Comparison of ENCODE assay signal across 8 mouse cellular contexts in the genomic region with DNA sequence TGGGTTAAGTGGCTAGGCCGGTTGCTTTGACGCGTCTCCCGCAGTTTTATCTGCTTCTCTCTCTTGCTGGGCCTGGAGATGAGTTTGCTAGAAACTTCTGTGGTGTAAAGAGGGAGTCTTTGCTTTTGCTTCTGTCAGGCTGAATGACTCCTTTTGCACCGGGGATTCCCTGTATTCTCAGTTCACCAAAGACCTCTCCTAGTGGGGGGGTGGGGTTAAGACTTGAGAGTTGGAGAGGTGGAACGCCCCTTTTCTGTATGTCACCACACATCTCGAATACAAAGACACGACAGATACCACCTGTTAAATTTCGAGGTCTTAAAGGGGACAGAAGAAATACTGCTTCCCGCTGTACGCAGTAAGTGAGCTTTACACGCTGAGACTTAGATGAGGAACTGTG. TPM values are rescaled to one million over a fixed set of nuclear protein-coding genes. Genes with fewer than 3 reads are reported as not detected.
DNase-seq lines count a peak whose midpoint lies in the region; ATAC-seq and TF ChIP-seq lines count a peak whose summit lies in the region.

Tmem63b (minus strand) TSS at position 190 of the 400 bp plus-strand sequence.

- DNase-seq in heart, adult 18-20 months = no peak
- no peak for DNase-seq in heart, adult 9 months (ENCODE audit: low spot score in 2 of 2)
- DNase-seq in CH12.LX (ENCODE audit: extremely low read depth) = peak; percentile 72
- DNase-seq in embryonic facial prominence, embryonic 11.5 days (ENCODE audit: low spot score) = peak; percentile 47
- DNase-seq in left cerebral cortex, postnatal 25 days (ENCODE audit: low spot score in 2 of 2) = no peak
- no peak for DNase-seq in urinary bladder, postnatal 4 days (ENCODE audit: low spot score in 2 of 2)

- dilution Hi-C loops in CH12.LX (cut with MboI; ENCODE audit: extremely low pct_ligation_motif_present, extremely low pct_unique_long_range_greater_than_20kb, low sequenced_read_pairs) = no loop called here

- TF ChIP-seq EP300 in CH12.LX (IDR thresholded peaks at IDR 0.05; ENCODE audit: low read length) = no peak

- H3K4me2 ChIP-seq in CH12.LX (ENCODE audit: insufficient read depth, low read depth, poor library complexity, severe bottlenecking) (peak within 1 kb of the TSS; percentile 85), myocyte (ENCODE audit: low read depth) (peak within 1 kb of the TSS; percentile 98)
- H3K4me2 ChIP-seq in embryonic facial prominence, embryonic 11.5 days (ENCODE audit: low read depth, low read length) = peak within 1 kb of the TSS; percentile 72
- peak within 1 kb of the TSS; percentile 80 for H3K4me2 ChIP-seq in heart, embryonic 14.5 days (ENCODE audit: low read length)

- peaks cover under 1% of the 10 kb centered on the region for H3K9me3 ChIP-seq in CH12.LX (replicated peaks; ENCODE audit: low read length)
- H3K9me3 ChIP-seq in embryonic facial prominence, embryonic 11.5 days (replicated peaks; ENCODE audit: control insufficient read depth, low read length) = no peaks in the 10 kb centered on the region
- 0 out of 2 replicates have a peak, but pooled peaks cover under 1% of the 10 kb centered on the region for H3K9me3 ChIP-seq in heart, embryonic 14.5 days (ENCODE audit: control insufficient read depth, low read length)

- H3K4me1 ChIP-seq in CH12.LX (ENCODE audit: control insufficient read depth in 1 of 2, insufficient read depth in 2 of 2) = peaks cover 5 to 31% of the 10 kb centered on the region in 2 experiments
- no peaks in the 10 kb centered on the region; the same call in 1 of the 2 replicates for H3K4me1 ChIP-seq in embryonic facial prominence, embryonic 11.5 days (ENCODE audit: control insufficient read depth, insufficient read depth, low read length)
- H3K4me1 ChIP-seq in heart, embryonic 14.5 days (ENCODE audit: control insufficient read depth in 2 of 2, insufficient read depth in 2 of 2, low read length in 2 of 2) = peaks cover 12 to 21% of the 10 kb centered on the region in 2 experiments

- TF ChIP-seq POLR2A in CH12.LX (IDR thresholded peaks at IDR 0.05; ENCODE audit: low read depth, low read length) = no peak
- no peak for TF ChIP-seq POLR2A in myocyte (IDR thresholded peaks at IDR 0.05; ENCODE audit: insufficient read length, low read depth)

- H3K79me2 ChIP-seq in CH12.LX (replicated peaks; ENCODE audit: control insufficient read depth, extremely low read depth, insufficient read depth, poor library complexity, severe bottlenecking) = no peaks in the 10 kb centered on the region; the same call in 1 of the 2 replicates
- H3K79me2 ChIP-seq in myocyte (ENCODE audit: control insufficient read depth, insufficient read depth) = peaks cover 93% of the 10 kb centered on the region

- H3K36me3 ChIP-seq in CH12.LX (replicated peaks in 1 of 2; ENCODE audit: control insufficient read depth in 1 of 2, insufficient read depth in 1 of 2, low read length in 1 of 2) (peaks cover 0 to 21% of the 10 kb centered on the region in 2 experiments), myocyte (ENCODE audit: control insufficient read depth, insufficient read depth) (no peaks in the 10 kb centered on the region)
- H3K36me3 ChIP-seq in embryonic facial prominence, embryonic 11.5 days (replicated peaks; ENCODE audit: control insufficient read depth, insufficient read depth, low read depth, low read length) = no peaks in the 10 kb centered on the region
- no peaks in the 10 kb centered on the region for H3K36me3 ChIP-seq in heart, embryonic 14.5 days (ENCODE audit: control insufficient read depth, insufficient read depth, low read length)

- no peak for TF ChIP-seq RAD21 in CH12.LX (IDR thresholded peaks at IDR 0.05; ENCODE audit: low read depth, low read length)

- 0 out of 2 replicates have a peak, but pooled peaks have one; percentile 4 for ATAC-seq in embryonic facial prominence, embryonic 11.5 days (replicated peaks; ENCODE audit: insufficient number of reproducible peaks, low FRiP score, low TSS enrichment, low read depth)
- no peak for ATAC-seq in heart, embryonic 14.5 days (ENCODE audit: insufficient number of reproducible peaks, insufficient read depth, low FRiP score, low read depth)

- H3ac ChIP-seq in myocyte (ENCODE audit: control insufficient read depth, insufficient read length) = peak within 1 kb of the TSS; percentile 55

- peak within 1 kb of the TSS; percentile 17; the same call in 1 of the 2 replicates for H3K27ac ChIP-seq in CH12.LX (ENCODE audit: insufficient read depth, low read depth)
- H3K27ac ChIP-seq in embryonic facial prominence, embryonic 11.5 days (replicated peaks; ENCODE audit: low read depth, low read length) = peak within 1 kb of the TSS; percentile 66
- H3K27ac ChIP-seq in heart, embryonic 14.5 days (replicated peaks in 1 of 2; ENCODE audit: control insufficient read depth in 1 of 2, insufficient read depth in 1 of 2, low read depth in 2 of 2, low read length in 2 of 2) = peak within 1 kb of the TSS; percentile 33 to 59

- H3K4me3 ChIP-seq in CH12.LX (replicated peaks in 1 of 3; ENCODE audit: low read depth in 2 of 3, low read length in 2 of 3, poor library complexity in 1 of 3) = peak within 1 kb of the TSS; percentile 69 to 93 (median 72)
- H3K4me3 ChIP-seq in embryonic facial prominence, embryonic 11.5 days (ENCODE audit: low read depth, low read length) = peak within 1 kb of the TSS; percentile 86
- peak within 1 kb of the TSS; percentile 81 to 87 for H3K4me3 ChIP-seq in heart, embryonic 14.5 days (ENCODE audit: control insufficient read depth in 1 of 2, insufficient read depth in 1 of 2, low read depth in 1 of 2, low read length in 2 of 2)
- H3K4me3 ChIP-seq in myocyte = peak within 1 kb of the TSS; percentile 94

- TF ChIP-seq CTCF in CH12.LX (conservative IDR thresholded peaks at IDR 0.05 in 1 of 2, IDR thresholded peaks at IDR 0.05 in 1 of 2; ENCODE audit: low read depth in 2 of 2, low read length in 2 of 2) = no peak

- in situ Hi-C loops in CH12.LX (cut with MboI; ENCODE audit: low pct_ligation_motif_present, low pct_unique_long_range_greater_than_20kb, low sequenced_read_pairs) = no loop called here

- WGBS in embryonic facial prominence, embryonic 11.5 days = 12% methylated on average over 12 of the region's 12 CpGs
- 9% methylated on average over 12 of the region's 12 CpGs for WGBS in heart, embryonic 14.5 days

- intact Hi-C loops in left cerebral cortex, postnatal 25 days (cut with DNase I) = no loop called here

- peak within 1 kb of the TSS; percentile 91 for H3K9ac ChIP-seq in CH12.LX (ENCODE audit: insufficient read depth, low read depth)
- H3K9ac ChIP-seq in embryonic facial prominence, embryonic 11.5 days (replicated peaks; ENCODE audit: low read length) = peak within 1 kb of the TSS; percentile 80
- peak within 1 kb of the TSS; percentile 90 for H3K9ac ChIP-seq in heart, embryonic 14.5 days (ENCODE audit: low read length)

- H3K27me3 ChIP-seq in CH12.LX (replicated peaks) (no peaks in the 10 kb centered on the region), myocyte (ENCODE audit: control insufficient read depth, insufficient read depth, insufficient read length) (no peaks in the 10 kb centered on the region)
- no peaks in the 10 kb centered on the region for H3K27me3 ChIP-seq in embryonic facial prominence, embryonic 11.5 days (ENCODE audit: control insufficient read depth, insufficient read depth, low read length)
- no peaks in the 10 kb centered on the region for H3K27me3 ChIP-seq in heart, embryonic 14.5 days (ENCODE audit: control insufficient read depth, insufficient read depth, low read length)

TF ChIP-seq in CH12.LX, 34 proteins besides CTCF, POLR2A, EP300 and RAD21:
- TF ChIP-seq SMC3 (IDR thresholded peaks at IDR 0.05; ENCODE audit: low read depth, low read length) (no peak), MAX (IDR thresholded peaks at IDR 0.05; ENCODE audit: low read length) (no peak), NELFE (IDR thresholded peaks at IDR 0.05; ENCODE audit: low read depth, low read length) (no peak), JUND (conservative IDR thresholded peaks at IDR 0.05; ENCODE audit: low read depth, low read length) (no peak), UBTF (IDR thresholded peaks at IDR 0.05; ENCODE audit: low read depth, low read length) (0 out of 2 replicates have a peak, but pooled peaks have one; percentile 2)

TF ChIP-seq in myocyte, 11 proteins besides CTCF, POLR2A, EP300 and RAD21:
- TF ChIP-seq CEBPB (IDR thresholded peaks at IDR 0.05; ENCODE audit: insufficient read depth, poor library complexity, severe bottlenecking) (no peak), USF1 (IDR thresholded peaks at IDR 0.05; ENCODE audit: low read depth) (no peak), E2F4 (IDR thresholded peaks at IDR 0.05; ENCODE audit: insufficient read depth) (no peak), MYOD1 (IDR thresholded peaks at IDR 0.05; ENCODE audit: control insufficient read depth in 1 of 3, insufficient read length in 2 of 3, low read depth in 2 of 3) (no peak), TCF12 (IDR thresholded peaks at IDR 0.05; ENCODE audit: insufficient read depth, poor library complexity, severe bottlenecking) (no peak), SRF (IDR thresholded peaks at IDR 0.05; ENCODE audit: control insufficient read depth, insufficient read length, low read depth) (no peak), TCF3 (IDR thresholded peaks at IDR 0.05; ENCODE audit: insufficient read length, low read depth) (no peak), POLR2AphosphoS2 (IDR thresholded peaks at IDR 0.05; ENCODE audit: insufficient read length, low read depth) (no peak), MYOG (IDR thresholded peaks at IDR 0.05; ENCODE audit: control insufficient read depth in 1 of 3, insufficient read depth in 1 of 3, insufficient read length in 2 of 3, low read depth in 2 of 3) (no peak), MAX (IDR thresholded peaks at IDR 0.05; ENCODE audit: low read depth) (no peak), REST (IDR thresholded peaks at IDR 0.05; ENCODE audit: insufficient read depth, insufficient read length) (no peak)

RNA-seq across cellular contexts. Expression of gene Tmem63b, which starts in this region (rescaled TPM):
- total RNA-seq in heart, adult 18-20 months (2021) = 10 to 100 TPM; 91.7 to 95.7 TPM
- total RNA-seq in CH12.LX (2012; rRNA removed) (4.5 and 6.3 TPM in 2 replicates), CH12.LX (2014; rRNA removed) (2.8 and 3.5 TPM in 2 replicates)
- polyA plus RNA-seq in CH12.LX (2012; ENCODE audit: insufficient read length, low read depth) (9.2 and 10.3 TPM in 2 replicates), myocyte (2012; fragmentation: generic; extraction: Trizol) (58.4 TPM)
- 23.5 and 24.8 TPM in 2 replicates for polyA plus RNA-seq in embryonic facial prominence, embryonic 11.5 days (2014; fragmentation: Nextera tagmentation; extraction: Ambion mirVana)
- 31.2 and 32.4 TPM in 2 replicates for polyA plus RNA-seq in heart, embryonic 14.5 days (2014; fragmentation: Nextera tagmentation; extraction: Ambion mirVana)
- 100 to 1,000 TPM; 178 to 186 TPM for total RNA-seq in left cerebral cortex, postnatal 25 days (2021)

Comparison
In these comparisons a context has a peak if more than half of its experiments do, and no peak if none do; other contexts are left out.
1. RNA of gene Tmem63b (total RNA-seq): 178 to 186 TPM in left cerebral cortex, postnatal 25 days and 91.7 to 95.7 TPM in heart, adult 18-20 months; 2.8 to 6.3 TPM in CH12.LX; every median in the first group is over 10 times any median in the second.
2. DNase-seq: peak in CH12.LX (single experiment) and embryonic facial prominence, embryonic 11.5 days (single experiment); none in heart, adult 18-20 months (0 of 2), heart, adult 9 months (0 of 2), left cerebral cortex, postnatal 25 days (0 of 2) and urinary bladder, postnatal 4 days (0 of 2).
3. Peak in every context shown above with its lines, with median percentiles within 50 percentile points of each other: H3K27ac ChIP-seq, H3K4me2 ChIP-seq, H3K4me3 ChIP-seq and H3K9ac ChIP-seq.